Mouse (Mus musculus) heart, adult 2 months (tissue): Measurements from ENCODE around the gene Thbs2. TPM values are rescaled to one million over a fixed set of nuclear protein-coding genes. Genes with fewer than 3 reads are reported as not detected.

ENCODE experiments used
- DNase-seq, 2 experiments: peaks; one replicate each; pipeline ENCODE4 v3.0.0; 2021
- H3K27ac ChIP-seq: fragments of 200-600 bp; 2 replicates; pipeline ENCODE4 v1.8.1; 2022
- H3K27me3 ChIP-seq: fragments of 200-500 bp; 2 replicates; pipeline ENCODE4 v1.6.1; 2012; ENCODE audit warnings: mild to moderate bottlenecking, low read length, inconsistent platforms, mixed read lengths; ENCODE audit not compliant: control insufficient read depth, insufficient read depth
- H3K36me3 ChIP-seq: fragments of 200-500 bp; 2 replicates; pipeline ENCODE4 v1.6.1; 2012; ENCODE audit warnings: low read length, inconsistent platforms; ENCODE audit not compliant: control insufficient read depth, insufficient read depth
- H3K4me1 ChIP-seq: fragments of 200-500 bp; 2 replicates; pipeline ENCODE4 v1.6.1; 2011; ENCODE audit warnings: low read length; ENCODE audit not compliant: control insufficient read depth, insufficient read depth
- H3K4me3 ChIP-seq: fragments of 200-600 bp; 2 replicates; pipeline ENCODE4 v1.8.1; 2022
- H3K79me2 ChIP-seq: fragments of 200-500 bp; replicated peaks from 2 replicates; pipeline ENCODE4 v1.6.1; 2012; ENCODE audit warnings: mild to moderate bottlenecking, inconsistent platforms, low read length, moderate library complexity, mixed read lengths; ENCODE audit not compliant: control insufficient read depth, insufficient read depth
- H3K9ac ChIP-seq: fragments of 200-500 bp; 2 replicates; pipeline ENCODE4 v1.6.1; 2012; ENCODE audit warnings: low read depth, mild to moderate bottlenecking, control low read depth, inconsistent platforms, low read length, mixed read lengths
- CTCF ChIP-seq: fragments of 200-600 bp; IDR thresholded peaks from 2 replicates; pipeline ENCODE4 v1.8.1; 2022; ENCODE audit warnings: antibody characterized with exemption, mild to moderate bottlenecking, moderate library complexity
- EP300 ChIP-seq: fragments of 200-500 bp; IDR thresholded peaks from 2 replicates; pipeline ENCODE4 v1.6.1; 2011; ENCODE audit warnings: low read depth, low read length, control low read depth; ENCODE audit not compliant: insufficient read depth
- POLR2A ChIP-seq: fragments of 200-500 bp; IDR thresholded peaks from 2 replicates; pipeline ENCODE4 v1.6.1; 2011; ENCODE audit warnings: mild to moderate bottlenecking, low read depth, low read length, control low read depth; ENCODE audit not compliant: insufficient read depth
- WGBS: fragments of 180-500 bp; shearing (Covaris S2); methylation state at CpG from one replicate; pipeline ENCODE4 v1.1.7; 2018; 5-methylcytosine and 5-hydroxymethylcytosine counted together
- intact Hi-C: fragments of 180-260 bp; cut with DNase I; formaldehyde crosslinking; loops from one replicate; pipeline ENCODE4 v1.15.1; 2025
- polyA plus RNA-seq: library from polyadenylated mRNA; depleted of rRNA; stranded (reverse); fragments of >200 nt; gene quantifications from 2 replicates; pipeline ENCODE4 v1.2.3, GENCODE M21; 2012
- total RNA-seq, 2 experiments: library from RNA; stranded (reverse); gene quantifications; 2 replicates each; pipeline ENCODE4 v1.2.3; 2021

The Thbs2 gene
- total and polyA plus RNA-seq, 3 experiments = 10.8 to 21.0 (median 12.2) TPM

- Histone ChIP-seq H3K4me1 (no peaks in the 10 kb centered on the region), H3K4me3 (no peak overlapping the region), H3K9ac (no peak overlapping the region), H3K79me2 (no peaks in the 10 kb centered on the region), H3K36me3 (no peaks in the 10 kb centered on the region), H3K27ac (no peak overlapping the region), H3K27me3 (no peaks in the 10 kb centered on the region)
- TF ChIP-seq EP300 (no peak), POLR2A (no peak), CTCF (no peak)
- intact Hi-C loops = no loop called here
- DNase-seq = no peak
- 89% methylated on average over 12 of the region's 12 CpGs for WGBS
Observed at GRCm38 (mm10) chr17:14681047-14681446, 13.0 kb downstream of the Thbs2 start.

- H3K27ac ChIP-seq = no peak overlapping the region
- H3K4me1 ChIP-seq = peaks cover 4% of the 10 kb centered on the region
- H3K27me3 ChIP-seq = no peaks in the 10 kb centered on the region
- H3K4me3 ChIP-seq = no peak overlapping the region
- no peak overlapping the region for H3K9ac ChIP-seq
- DNase-seq = no peak
- whole genome bisulfite sequencing = 64% methylated on average over 8 of the region's 8 CpGs
- peaks cover under 1% of the 10 kb centered on the region; the same call in 1 of the 2 replicates for H3K36me3 ChIP-seq
- intact Hi-C loops = no loop called here
- no peak for TF ChIP-seq CTCF
- TF ChIP-seq POLR2A = no peak
- TF ChIP-seq EP300 = no peak
- H3K79me2 ChIP-seq = no peaks in the 10 kb centered on the region
Observed at GRCm38 (mm10) chr17:14677198-14677597, 16.8 kb downstream of the Thbs2 start.

GRCm38 (mm10) chr17:14675517-14675916 is 18.5 kb downstream of the Thbs2 start:
- H3K36me3 ChIP-seq = peaks cover 3% of the 10 kb centered on the region; the same call in 1 of the 2 replicates
- no peak for DNase-seq
- intact Hi-C loops = no loop called here
- no peak for TF ChIP-seq EP300
- TF ChIP-seq POLR2A = no peak
- no peak for TF ChIP-seq CTCF
- H3K27me3 ChIP-seq = no peaks in the 10 kb centered on the region
- 90% methylated on average over 2 of the region's 2 CpGs for WGBS
- no peak overlapping the region for H3K9ac ChIP-seq
- H3K27ac ChIP-seq = no peak overlapping the region
- H3K4me3 ChIP-seq = no peak overlapping the region
- H3K79me2 ChIP-seq = no peaks in the 10 kb centered on the region
- peaks cover 4% of the 10 kb centered on the region for H3K4me1 ChIP-seq

- H3K9ac ChIP-seq = no peak overlapping the region
- H3K4me3 ChIP-seq = no peak overlapping the region
- WGBS = 22% methylated on average over 5 of the region's 5 CpGs
- peak; percentile 85 to 87 for DNase-seq
- peaks cover 3% of the 10 kb centered on the region; the same call in 1 of the 2 replicates for H3K36me3 ChIP-seq
- intact Hi-C loops = no loop called here
- 0 out of 2 replicates have a peak, but pooled peaks have one; percentile 49 for TF ChIP-seq EP300
- TF ChIP-seq POLR2A = 0 out of 2 replicates have a peak, but pooled peaks have one; percentile 27
- no peak for TF ChIP-seq CTCF
- no peaks in the 10 kb centered on the region for H3K27me3 ChIP-seq
- no peaks in the 10 kb centered on the region for H3K79me2 ChIP-seq
- peak overlapping the region; percentile 23; the same call in 1 of the 2 replicates for H3K27ac ChIP-seq
- peaks cover 4% of the 10 kb centered on the region for H3K4me1 ChIP-seq
Observed at GRCm38 (mm10) chr17:14672402-14672801, 21.6 kb downstream of the Thbs2 start.

GRCm38 (mm10) chr17:14667225-14667624 is 26.8 kb downstream of the Thbs2 start:
- intact Hi-C loops = loop anchor here (5.0 kb wide), 1 partner anchor 60 kb away; no protein-coding TSS in a partner anchor
- H3K36me3 ChIP-seq = peaks cover 3% of the 10 kb centered on the region; the same call in 1 of the 2 replicates
- no peak overlapping the region for H3K27ac ChIP-seq
- H3K4me1 ChIP-seq = peaks cover under 1% of the 10 kb centered on the region; the same call in 1 of the 2 replicates
- H3K79me2 ChIP-seq = no peaks in the 10 kb centered on the region
- no peak overlapping the region for H3K4me3 ChIP-seq
- 76% methylated on average over 4 of the region's 4 CpGs for WGBS
- TF ChIP-seq CTCF = no peak
- H3K27me3 ChIP-seq = no peaks in the 10 kb centered on the region
- no peak for DNase-seq
- H3K9ac ChIP-seq = no peak overlapping the region

GRCm38 (mm10) chr17:14666451-14666850 is 27.6 kb downstream of the Thbs2 start:
- Histone ChIP-seq H3K4me3 (no peak overlapping the region), H3K27ac (no peak overlapping the region), H3K36me3 (no peaks in the 10 kb centered on the region), H3K27me3 (no peaks in the 10 kb centered on the region), H3K4me1 (no peaks in the 10 kb centered on the region), H3K79me2 (no peaks in the 10 kb centered on the region), H3K9ac (no peak overlapping the region)
- no peak for DNase-seq
- intact Hi-C loops = loop anchor here (5.0 kb wide), 1 partner anchor 59 kb away; no protein-coding TSS in a partner anchor
- no peak for TF ChIP-seq EP300
- TF ChIP-seq CTCF = no peak
- TF ChIP-seq POLR2A = no peak
- WGBS = 81% methylated on average over 2 of the region's 2 CpGs
